Mouse (Mus musculus): Measurements from ENCODE around the gene Cnot2.

The Cnot2 gene

DNA sequence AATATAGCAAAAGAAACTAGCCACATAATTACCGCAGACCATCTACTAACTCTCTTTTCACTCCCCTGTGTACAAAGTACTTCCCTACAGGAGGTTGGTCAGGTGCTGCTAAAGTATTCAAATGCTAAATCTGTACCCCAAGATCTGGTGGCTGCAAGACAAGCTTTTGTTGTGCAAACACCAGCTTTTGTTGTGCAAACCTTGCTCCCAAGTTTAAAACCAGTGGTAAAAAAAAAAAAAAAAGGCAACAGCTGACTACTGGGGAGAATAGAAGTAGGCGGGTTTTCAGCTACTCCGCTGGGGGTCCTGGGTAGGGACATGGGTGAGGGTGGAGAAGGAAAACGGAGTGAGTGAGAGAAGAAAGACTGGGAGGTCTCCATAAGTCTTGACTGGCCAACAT lies 19.1 kb downstream of the Cnot2 start:
- DNase-seq = no peak

DNA sequence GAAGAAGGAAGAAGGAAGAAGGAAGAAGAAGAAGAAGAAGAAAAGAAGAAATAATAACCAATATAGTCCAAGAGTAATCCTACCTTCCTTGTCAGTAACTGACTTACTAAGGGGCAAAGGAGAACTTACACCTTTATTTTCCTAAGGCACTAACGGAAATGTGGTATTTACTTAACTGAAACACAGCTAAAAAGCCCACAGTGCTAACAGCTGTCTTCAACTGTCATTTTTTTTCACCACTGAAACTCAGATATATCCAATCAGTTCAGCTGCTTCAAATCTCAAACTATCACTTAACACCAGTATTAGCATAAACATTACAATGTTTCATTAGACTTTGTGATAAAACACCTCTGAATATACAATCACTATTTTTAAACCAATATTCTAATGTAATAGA lies 22.1 kb downstream of the Cnot2 start:
- no peak for DNase-seq

DNA sequence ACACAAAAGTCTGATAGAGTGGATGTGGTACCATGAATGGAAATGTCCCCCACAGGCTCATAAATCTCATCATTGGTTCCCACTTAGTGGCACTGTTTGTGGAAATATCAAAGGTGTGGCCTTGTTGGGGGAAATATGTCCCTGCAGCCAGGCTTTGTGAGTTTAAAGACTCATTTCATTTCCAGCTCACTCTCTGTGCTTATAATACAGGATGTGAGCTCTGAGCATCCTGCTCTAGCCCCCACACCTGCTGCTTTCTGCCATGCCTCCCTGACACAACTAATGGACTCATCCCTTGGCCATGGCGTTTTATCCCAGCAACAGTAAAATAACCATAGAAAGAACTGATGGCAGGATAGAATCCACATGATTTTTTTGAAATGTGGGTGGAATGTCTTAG lies 24.1 kb downstream of the Cnot2 start:
- no peak for DNase-seq

DNA sequence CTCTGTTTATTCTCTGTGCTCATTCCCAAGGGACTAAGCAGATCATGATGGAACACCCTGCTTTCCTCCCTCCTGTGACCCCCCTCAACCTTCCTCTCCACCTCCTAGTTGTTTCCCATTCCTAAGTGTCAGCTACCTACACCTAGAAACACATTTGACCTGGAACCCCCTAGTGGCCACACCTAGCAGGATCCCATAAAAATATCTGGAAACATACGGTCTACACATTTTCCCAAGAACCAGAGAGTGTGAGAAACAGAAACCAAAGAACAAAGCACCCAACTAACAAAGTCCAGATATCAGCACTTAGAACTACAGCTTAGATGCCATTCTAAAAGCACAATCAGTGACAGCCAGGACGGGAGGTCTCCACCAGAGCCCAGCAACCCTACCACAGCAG lies 26.9 kb downstream of the Cnot2 start:
- no peak for DNase-seq

DNA sequence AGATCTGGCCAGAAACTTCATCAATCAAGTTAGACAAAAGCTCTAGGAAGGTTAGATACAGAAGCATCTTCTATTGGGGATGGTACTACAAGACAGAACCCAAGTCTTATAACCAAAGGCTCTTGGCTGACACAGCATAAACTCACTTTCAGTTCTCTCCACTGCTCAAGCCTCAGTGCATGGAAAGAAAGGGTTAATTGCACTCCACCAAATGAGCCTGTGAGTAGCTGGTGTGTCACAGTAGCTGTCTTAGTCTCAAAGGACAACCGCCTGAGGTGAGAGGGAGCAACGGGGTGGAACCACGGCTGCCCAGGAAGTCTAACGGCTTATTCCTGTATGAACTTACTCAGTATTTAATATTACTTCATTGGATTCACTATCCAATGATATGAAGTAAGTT lies 33.4 kb downstream of the Cnot2 start:
- no peak for DNase-seq

DNA sequence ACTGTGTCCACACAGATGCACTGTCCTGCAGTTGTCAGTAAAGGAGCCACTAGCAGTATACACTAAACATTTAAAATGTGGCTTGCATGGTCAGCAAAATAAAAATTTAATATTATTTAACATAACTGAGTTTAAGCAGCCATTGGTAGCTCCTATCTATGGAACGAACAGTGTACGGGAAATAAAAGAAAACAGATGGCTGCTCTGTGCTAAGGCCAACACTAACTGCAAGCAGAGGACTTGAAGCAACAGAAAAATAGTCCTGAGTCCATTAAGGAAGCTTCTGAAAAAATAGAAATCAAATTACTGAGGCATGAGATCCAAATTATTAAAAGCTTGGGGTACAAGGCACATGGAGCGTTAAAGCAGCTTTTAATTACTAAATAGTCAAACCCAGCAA lies 35.1 kb downstream of the Cnot2 start:
- no peak for DNase-seq

DNA sequence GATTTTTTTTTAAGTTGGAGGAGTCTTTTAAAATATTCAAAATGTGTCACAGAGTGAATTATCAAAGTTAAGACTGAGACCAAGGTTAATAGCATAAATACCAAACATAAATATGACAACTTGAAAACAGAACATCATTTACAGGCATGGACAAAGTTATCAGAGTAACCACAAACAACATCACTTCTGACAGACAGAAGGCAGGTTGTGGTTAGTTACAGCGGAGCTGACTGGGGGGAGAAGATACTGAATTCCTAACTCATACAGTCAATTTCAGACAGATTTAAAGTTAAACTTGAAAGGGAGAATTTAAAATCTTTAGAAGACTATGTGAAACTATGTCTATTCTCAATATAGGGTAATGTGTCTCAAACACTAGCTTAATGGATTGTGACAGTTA lies 38.2 kb downstream of the Cnot2 start:
- no peak for DNase-seq

DNA sequence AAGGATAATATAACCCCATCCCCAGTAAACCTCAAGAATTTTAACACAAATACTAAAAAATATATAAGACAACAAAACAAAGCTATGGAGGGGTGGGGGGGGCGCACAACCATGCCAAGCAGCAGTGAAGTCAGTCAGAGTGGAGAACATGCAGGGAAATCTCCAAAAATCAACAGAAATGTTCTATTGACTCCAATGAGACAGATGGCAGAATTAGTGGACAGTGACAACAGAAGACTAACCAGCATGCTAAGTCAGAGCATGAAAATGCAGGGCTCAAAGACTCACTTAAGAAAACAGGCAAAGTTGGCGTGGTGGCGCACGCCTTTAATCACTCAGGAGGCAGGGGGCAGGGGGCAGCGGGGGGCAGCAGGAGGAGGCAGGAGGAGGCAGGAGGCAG lies 40.6 kb downstream of the Cnot2 start:
- no peak for DNase-seq

DNA sequence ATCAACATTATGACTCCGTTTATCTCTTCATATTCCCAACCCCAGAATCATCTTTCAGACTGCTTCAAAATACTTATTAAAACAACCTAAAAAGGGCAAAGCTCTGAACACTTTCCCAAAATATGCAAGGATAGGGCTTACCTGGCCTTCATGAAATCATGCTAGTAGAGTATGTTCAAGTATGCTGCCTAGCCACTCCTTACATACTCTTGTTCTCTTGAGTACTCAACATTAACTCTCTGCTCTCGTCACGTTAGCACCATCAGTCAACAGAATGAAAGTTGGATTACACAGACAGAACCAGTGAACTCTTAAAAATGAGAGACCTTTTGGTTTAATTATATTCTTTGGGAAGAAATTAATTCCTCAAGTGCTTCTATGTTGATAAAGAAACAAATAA lies 43.8 kb downstream of the Cnot2 start:
- no peak for DNase-seq

DNA sequence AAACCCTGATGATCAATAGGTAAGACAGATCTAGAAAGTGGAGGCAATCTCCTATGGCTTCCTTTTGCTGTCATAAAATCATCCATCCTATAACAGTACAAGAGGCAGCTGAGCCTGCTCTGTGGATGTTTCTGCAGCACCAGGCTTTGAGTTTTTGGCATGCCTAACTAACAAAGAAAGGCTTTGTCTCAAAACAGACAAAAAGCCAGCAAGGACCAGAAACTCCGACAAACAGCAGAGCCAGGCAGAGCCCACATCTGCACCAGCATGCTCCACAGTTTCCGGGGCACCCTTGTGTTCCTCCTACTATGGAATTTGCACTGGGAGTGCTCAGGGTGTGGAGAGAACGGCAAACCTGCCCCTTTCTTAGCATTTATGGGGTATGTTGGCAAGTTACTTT lies 47.0 kb downstream of the Cnot2 start:
- DNase-seq = no peak

DNA sequence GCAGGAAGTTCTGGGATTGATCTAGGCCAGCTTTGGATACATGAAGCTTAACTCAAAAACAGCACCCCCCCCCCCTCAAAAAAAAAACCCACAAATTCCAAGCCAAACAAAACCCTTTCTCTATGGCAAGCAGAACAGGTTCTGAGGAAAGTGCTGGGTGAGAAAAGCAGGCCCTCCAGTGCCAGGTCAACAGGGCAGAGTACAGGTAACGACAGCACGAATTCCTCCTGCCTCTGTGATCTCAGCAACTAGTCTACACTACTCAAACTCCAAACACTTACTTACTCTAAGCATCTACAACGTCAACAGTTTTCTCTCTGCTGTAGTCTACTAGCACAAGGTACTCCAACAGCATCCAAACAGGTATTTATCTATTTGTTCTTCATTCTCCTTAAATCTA lies 48.8 kb downstream of the Cnot2 start:
- no peak for DNase-seq

DNA sequence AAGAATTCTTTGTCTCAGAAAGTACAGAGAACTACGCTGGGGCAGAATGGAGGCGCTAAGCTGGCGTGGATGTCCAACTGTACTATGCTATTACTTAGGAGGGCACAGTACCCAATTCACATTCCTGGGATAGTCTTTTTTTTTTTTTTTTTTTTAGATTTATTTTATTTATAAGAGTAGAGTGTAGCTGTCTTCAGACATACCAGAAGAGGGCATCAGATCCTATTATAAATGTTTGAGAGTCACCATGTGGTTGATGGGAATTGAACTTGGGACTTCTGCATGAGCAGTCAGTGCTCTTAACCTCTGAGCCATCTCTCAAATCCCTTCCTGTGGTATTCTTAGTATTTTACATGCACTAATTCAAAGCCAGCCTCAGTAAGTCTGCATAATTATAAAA lies 50.2 kb downstream of the Cnot2 start:
- DNase-seq = no peak

DNA sequence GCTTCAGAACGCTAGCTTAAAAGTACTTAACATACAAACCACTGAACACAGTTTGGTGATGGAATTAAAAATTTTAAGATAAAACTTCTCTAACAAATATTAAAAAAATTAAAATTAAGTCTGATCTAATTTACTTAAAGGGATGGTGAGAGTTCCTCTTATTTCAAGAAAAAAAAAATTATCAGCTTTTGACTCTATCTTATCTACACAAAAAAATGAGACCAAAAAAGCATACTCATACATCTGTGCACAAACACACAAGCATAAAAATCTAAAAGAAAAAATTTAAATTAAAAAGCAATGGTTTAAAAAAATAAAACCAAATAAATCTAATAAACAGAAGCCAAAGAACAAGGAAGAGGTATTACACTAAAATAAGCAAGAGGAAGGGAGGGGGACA lies 61.7 kb downstream of the Cnot2 start:
- no peak for DNase-seq

DNA sequence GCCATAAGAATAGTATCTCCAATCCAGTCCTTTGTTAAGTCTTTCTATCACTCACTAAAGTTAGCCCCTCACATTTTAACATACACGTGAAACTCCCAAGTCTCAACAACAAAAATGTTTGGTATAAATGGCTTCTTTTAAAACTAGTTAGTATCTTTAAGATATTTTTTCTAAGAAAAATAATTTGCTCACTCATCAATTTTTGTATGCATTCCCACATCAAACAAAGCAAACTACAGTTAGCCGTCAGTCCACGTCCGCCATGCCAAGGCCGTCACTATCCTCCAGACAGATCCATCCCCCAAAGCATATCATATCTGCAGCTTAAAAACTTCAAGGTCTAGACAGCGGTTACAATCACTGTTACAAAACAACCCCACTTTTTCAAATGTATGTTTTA lies 65.7 kb downstream of the Cnot2 start:
- no peak for DNase-seq

DNA sequence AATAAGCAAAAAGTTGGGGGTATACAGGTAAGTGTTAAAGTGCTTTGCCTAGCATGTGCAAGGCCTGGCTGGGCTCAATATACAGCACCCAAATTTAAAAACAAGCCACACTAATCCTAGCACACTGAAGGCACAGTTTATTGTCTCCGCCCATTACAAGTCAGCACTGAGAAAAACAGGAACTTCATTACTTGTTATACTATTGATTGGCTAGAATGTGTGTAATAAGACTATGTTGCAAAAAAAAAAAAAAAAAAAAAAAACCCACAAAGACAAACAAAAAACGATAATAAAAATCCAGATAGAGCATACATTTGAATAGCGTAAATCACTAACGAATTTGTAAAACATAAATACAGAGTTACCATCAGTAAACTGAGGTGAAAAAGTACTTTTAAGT lies 66.2 kb downstream of the Cnot2 start:
- no peak for DNase-seq

DNA sequence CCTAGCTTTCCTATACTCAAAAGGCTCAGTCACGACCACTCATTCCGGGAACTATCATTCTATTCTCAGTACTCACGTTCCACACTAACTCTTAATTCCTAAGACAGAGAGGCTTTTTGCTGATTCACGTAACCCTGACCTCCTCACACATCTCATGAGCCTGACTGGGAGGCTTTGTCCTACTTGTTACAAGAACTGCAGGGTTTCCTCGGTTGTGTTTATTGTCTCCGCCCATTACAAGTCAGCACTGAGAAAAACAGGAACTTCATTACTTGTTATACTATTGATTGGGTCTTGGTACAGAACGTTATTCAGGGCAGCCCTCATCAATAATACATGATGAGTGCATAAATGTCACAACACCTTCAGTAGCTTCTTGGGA lies 68.1 kb downstream of the Cnot2 start:
- no peak for DNase-seq

DNA sequence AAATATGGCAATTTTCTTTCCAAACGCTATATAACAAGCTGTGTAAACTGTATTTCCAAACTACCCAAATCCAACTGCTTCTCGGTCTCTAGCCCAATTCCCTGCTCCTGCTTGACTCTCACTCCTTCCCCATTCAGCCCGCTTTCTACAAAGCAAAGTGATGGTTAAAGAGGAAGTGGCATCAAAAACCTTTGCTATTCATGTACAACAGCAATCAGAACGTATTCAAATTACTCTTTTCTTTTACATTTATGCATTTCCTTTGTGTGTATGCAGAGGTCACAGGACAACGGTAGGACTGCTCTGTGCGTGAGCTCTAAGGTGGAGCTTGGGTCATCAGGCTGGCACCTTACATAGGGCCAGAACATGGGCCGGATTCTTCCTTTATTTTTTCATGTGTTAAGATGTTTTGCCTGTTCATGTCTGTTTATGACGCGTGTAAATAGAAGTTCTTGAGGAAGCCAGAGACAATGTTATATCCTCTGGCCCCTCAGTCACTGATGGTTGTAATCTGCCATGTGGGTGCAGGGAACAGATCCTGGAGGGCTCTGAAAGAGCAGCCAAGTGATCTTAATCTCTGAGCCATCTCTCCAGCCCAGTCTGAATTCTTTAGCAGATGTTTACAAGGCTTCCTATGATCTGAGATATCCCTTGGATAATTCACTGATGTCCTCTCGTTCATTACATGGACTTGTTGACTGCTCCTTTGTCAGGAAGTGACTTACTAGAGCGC lies 68.6 kb downstream of the Cnot2 start:
- no peak for DNase-seq

DNA sequence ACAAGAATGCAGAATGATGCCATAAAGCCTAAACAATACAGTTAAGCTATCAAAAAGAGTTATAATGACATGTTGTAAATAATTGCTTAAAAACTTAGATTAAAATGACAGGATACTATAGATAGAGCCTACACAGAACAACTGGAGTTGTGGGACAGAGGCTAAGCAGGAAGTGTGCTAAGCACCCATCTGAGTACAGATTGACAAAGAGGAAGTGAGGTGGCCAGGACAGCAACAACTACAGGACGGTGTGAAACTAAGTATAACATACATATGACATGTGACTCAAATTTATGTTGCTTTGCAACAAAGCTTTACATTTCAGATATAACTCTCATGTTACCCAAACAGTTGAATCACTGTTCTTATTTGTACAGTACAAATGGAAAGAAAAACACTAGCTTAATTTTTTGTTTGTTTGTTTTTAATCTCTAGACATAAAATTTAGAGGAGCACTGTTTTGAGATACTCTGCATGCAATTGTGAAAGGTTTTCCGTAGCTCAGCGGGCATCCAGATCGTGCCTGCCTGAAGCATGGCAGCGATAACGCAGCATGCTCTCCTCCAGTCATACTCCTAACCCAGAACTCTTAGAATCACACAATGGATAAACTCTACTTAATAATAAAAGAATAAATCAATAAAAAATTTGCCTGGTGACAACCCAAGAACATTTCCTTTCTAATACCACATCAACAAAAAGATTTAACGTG lies 75.9 kb downstream of the Cnot2 start:
- no peak for DNase-seq

DNA sequence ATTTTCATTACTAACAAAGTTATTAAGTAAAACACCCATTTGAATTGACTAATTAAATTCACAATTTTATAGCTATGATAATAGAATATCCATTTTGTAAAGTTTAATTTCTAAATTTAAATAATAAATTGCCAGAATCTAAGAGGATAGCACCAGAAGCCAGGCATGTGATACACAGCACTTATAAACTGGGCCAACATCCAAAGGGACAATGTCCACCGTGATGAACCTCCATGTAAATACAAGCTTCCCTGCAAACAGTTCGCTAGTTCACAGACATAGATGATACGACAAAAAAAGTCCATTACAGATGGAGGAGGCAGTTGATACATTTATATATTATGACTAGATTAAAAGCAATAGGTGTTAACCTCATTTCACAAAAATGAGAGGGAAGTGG lies 88.5 kb downstream of the Cnot2 start:
- DNase-seq = no peak

DNA sequence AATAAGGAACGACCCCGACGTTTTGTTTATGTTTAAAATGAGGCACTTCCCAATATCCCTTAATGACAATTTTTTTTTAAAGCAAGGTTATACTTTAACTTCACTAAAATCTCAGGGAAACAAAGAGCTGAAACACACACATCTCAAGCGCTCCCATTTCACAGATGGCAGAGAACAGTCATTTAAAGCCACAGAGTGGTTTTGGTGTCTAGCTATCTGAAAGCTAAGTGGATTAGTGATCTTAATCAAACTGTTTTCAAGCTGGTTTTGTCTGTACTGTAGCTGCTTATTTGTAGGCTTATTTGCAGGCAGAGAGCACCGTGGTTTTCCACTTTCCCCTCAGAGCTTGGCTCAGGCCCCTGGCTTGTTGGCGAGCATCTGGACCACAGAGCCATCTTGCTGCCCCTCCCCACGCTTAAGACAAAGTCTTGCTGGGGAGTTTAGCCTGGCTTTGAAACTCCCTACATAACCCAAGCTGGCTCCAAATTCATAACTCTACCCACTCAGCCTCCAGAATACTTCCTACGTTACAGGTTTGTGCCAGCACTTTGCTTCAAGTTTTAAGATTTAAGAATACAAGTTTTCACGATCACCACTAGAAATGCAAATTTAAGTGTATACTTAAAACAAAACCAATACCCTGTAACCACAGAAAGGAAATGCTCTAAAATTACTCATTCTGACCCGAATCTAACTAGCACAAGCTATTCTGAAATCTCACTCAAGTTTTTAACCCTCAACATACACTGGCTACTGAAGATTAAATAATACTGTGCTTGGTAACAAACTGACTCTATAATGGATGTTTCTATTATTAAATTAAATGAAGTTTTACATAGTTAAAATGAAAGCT lies 94.2 kb downstream of the Cnot2 start:
- DNase-seq = no peak

DNA sequence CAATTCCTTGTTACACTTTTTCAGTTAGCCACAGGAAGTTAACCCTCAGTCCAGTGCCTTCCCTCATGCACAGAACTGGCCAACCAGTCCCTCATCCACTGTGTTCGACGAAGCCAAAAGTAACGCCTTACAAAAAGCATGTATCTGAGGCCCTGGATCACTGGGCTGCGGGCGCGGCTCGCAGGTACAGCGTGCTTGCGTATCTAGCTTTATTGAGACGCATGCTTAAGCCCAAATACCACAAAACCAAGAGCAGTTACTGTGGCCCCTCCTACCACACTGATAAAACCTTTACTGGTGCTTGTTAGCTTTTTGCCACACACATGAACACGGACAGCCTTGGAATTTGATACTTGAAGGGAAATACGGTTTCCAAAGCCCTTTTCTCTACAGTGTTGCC lies 99.4 kb downstream of the Cnot2 start:
- no peak for DNase-seq

DNA sequence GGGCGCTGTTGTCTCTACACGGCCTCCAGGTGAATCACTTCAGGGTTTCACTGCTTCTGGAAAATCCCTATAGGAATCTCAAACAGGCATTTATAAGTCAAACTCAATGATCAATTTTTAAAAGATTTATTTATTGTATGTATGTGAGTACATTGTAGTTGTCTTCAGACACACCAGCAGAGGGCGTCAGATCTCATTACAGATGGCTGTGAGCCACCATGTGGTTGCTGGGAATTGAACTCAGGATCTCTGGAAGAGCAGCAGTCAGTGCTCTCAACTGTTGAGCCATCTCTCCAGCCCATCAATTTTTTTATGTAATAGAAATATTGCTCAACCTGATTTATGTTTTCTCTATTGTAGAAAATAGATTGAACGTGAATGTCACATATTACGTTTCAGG lies 100.3 kb downstream of the Cnot2 start:
- no peak for DNase-seq

DNA sequence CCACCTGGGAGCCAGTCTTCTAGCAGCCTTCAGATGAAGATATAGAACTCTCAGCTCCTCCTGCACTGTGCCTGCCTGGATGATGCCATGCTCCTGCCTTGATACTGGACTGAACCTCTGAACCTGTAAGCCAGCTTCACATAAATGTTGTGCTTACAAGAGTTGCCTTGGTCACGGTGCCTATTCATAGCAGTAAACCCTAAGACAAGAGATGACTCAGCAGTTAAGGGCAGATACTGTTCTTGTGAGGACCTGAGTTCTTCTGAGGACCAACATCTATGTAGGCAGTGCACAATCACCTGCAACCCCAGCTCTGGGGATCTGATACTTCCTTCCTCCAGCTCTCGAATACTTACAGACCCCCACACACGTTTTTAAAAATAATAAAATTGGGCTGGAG lies 104.8 kb downstream of the Cnot2 start:
- no peak for DNase-seq

DNA sequence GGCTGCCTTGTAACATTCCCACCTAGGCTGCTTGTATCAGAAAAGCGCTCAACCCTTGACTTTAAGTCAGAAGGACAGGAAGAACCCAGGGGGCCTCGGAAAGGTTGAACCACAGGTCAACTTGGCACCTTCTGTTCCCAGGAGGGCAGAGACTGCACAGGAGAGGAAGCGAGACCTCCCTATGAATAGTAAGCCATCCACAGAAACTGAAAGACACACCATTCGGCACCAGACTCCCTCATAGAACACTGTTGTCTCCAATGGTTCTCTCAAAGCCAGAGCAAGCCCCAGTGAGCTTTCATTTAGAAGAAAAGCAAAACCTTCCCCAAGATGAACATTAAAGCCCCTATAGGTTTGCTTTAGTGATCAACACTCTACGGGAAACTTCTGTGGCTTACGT lies 105.6 kb downstream of the Cnot2 start:
- DNase-seq = no peak

Data from spleen, adult 18-20 months (tissue).